ENCODE assay signal across 6 mouse cellular contexts in genomic region chr13:63083139-63083538, GRCm38 (mm10).
A peak's percentile ranks its signal among the peaks of the same experiment; 100 is the strongest.
DNase-seq lines count a peak whose midpoint lies in the region; ATAC-seq lines count a peak whose summit lies in the region.
"Not testable (repeated sequence)": the region's sequence is repeated elsewhere in the genome, so short reads cannot be mapped to it uniquely, and the experiment has no call there.

No protein-coding gene starts in this region.

- ATAC-seq in embryonic facial prominence, embryonic 14.5 days (ENCODE audit: low read depth), result peak; percentile 60; the same call in 1 of the 2 replicates
- ATAC-seq in intestine, embryonic 15.5 days, result peak; percentile 85
- ATAC-seq in kidney, embryonic 16.5 days (ENCODE audit: low FRiP score, low TSS enrichment), result 0 out of 2 replicates have a peak, but pooled peaks have one; percentile 12
- ATAC-seq in lung, embryonic 16.5 days (ENCODE audit: low read depth), result peak; percentile 57
- ATAC-seq in stomach, embryonic 15.5 days (ENCODE audit: insufficient read depth, low FRiP score, low read depth), result peak; percentile 61

- not testable (repeated sequence) for H3K36me3 ChIP-seq in embryonic facial prominence, embryonic 10.5 days (replicated peaks); embryonic facial prominence, embryonic 14.5 days (ENCODE audit: control insufficient read depth, insufficient read depth, low read length); intestine, embryonic 15.5 days; kidney, embryonic 16.5 days (ENCODE audit: insufficient read depth, low read length); lung, embryonic 16.5 days (ENCODE audit: control insufficient read depth, insufficient read depth, low read length); stomach, embryonic 15.5 days

- H3K4me1 ChIP-seq in embryonic facial prominence, embryonic 10.5 days, result peaks cover 15% of the 10 kb centered on the region
- H3K4me1 ChIP-seq in embryonic facial prominence, embryonic 14.5 days (ENCODE audit: control insufficient read depth, insufficient read depth, low read length); intestine, embryonic 15.5 days (replicated peaks); kidney, embryonic 16.5 days (ENCODE audit: insufficient read depth, low read length); lung, embryonic 16.5 days (replicated peaks; ENCODE audit: control insufficient read depth, insufficient read depth, low read length); stomach, embryonic 15.5 days: not testable (repeated sequence)

- H3K4me3 ChIP-seq in embryonic facial prominence, embryonic 10.5 days; embryonic facial prominence, embryonic 14.5 days (ENCODE audit: low read depth, low read length); intestine, embryonic 15.5 days (replicated peaks); kidney, embryonic 16.5 days (ENCODE audit: low read length); lung, embryonic 16.5 days (ENCODE audit: low read length); stomach, embryonic 15.5 days (replicated peaks): not testable (repeated sequence)

- not testable (repeated sequence) for H3K9ac ChIP-seq in embryonic facial prominence, embryonic 14.5 days (ENCODE audit: low read depth, low read length); intestine, embryonic 15.5 days; kidney, embryonic 16.5 days (replicated peaks; ENCODE audit: low read length); lung, embryonic 16.5 days (ENCODE audit: low read length); stomach, embryonic 15.5 days

- not testable (repeated sequence) for H3K4me2 ChIP-seq in embryonic facial prominence, embryonic 14.5 days (ENCODE audit: low read depth, low read length); intestine, embryonic 15.5 days (replicated peaks); kidney, embryonic 16.5 days (replicated peaks; ENCODE audit: low read depth, low read length); lung, embryonic 16.5 days (ENCODE audit: low read depth, low read length); stomach, embryonic 15.5 days

- WGBS in embryonic facial prominence, embryonic 10.5 days, result 74% methylated on average over 7 of the region's 7 CpGs
- 66% methylated on average over 7 of the region's 7 CpGs for WGBS in embryonic facial prominence, embryonic 14.5 days
- WGBS in intestine, embryonic 15.5 days, result 68% methylated on average over 7 of the region's 7 CpGs
- WGBS in kidney, embryonic 16.5 days, result 67% methylated on average over 7 of the region's 7 CpGs
- 71% methylated on average over 7 of the region's 7 CpGs for whole genome bisulfite sequencing in lung, embryonic 16.5 days
- WGBS in stomach, embryonic 15.5 days, result 76% methylated on average over 7 of the region's 7 CpGs

- H3K27me3 ChIP-seq in embryonic facial prominence, embryonic 10.5 days (replicated peaks; ENCODE audit: low read depth, poor library complexity, severe bottlenecking); embryonic facial prominence, embryonic 14.5 days (replicated peaks; ENCODE audit: control insufficient read depth, insufficient read depth, low read length); intestine, embryonic 15.5 days (replicated peaks); kidney, embryonic 16.5 days (ENCODE audit: insufficient read depth, low read length); lung, embryonic 16.5 days (ENCODE audit: control insufficient read depth, insufficient read depth, low read depth, low read length); stomach, embryonic 15.5 days (replicated peaks): not testable (repeated sequence)

- H3K27ac ChIP-seq in embryonic facial prominence, embryonic 10.5 days (replicated peaks), result peak overlapping the region; percentile 60
- H3K27ac ChIP-seq in embryonic facial prominence, embryonic 14.5 days (replicated peaks; ENCODE audit: low read depth, low read length), result peak overlapping the region; percentile 15; the same call in 1 of the 2 replicates
- H3K27ac ChIP-seq in intestine, embryonic 15.5 days; kidney, embryonic 16.5 days (ENCODE audit: low read length): not testable (repeated sequence)
- H3K27ac ChIP-seq in lung, embryonic 16.5 days (ENCODE audit: low read length), result peak overlapping the region; percentile 73
- H3K27ac ChIP-seq in stomach, embryonic 15.5 days, result peak overlapping the region; percentile 78; the same call in 1 of the 2 replicates

- DNase-seq in embryonic facial prominence, embryonic 10.5 days (ENCODE audit: low spot score); embryonic facial prominence, embryonic 14.5 days (ENCODE audit: low spot score): not testable (repeated sequence)

- not testable (repeated sequence) for H3K9me3 ChIP-seq in embryonic facial prominence, embryonic 10.5 days; embryonic facial prominence, embryonic 14.5 days (ENCODE audit: control insufficient read depth, low read length); intestine, embryonic 15.5 days; kidney, embryonic 16.5 days (ENCODE audit: low read length); lung, embryonic 16.5 days (ENCODE audit: control insufficient read depth, low read length); stomach, embryonic 15.5 days

Comparison
In these comparisons a context has a peak if more than half of its experiments do, and no peak if none do; other contexts are left out.
1. ATAC-seq: peak in every context shown above with its lines; median percentile 85 in intestine, embryonic 15.5 days; 61 in stomach, embryonic 15.5 days; 60 in embryonic facial prominence, embryonic 14.5 days; 57 in lung, embryonic 16.5 days; 12 in kidney, embryonic 16.5 days.